Mouse (Mus musculus) neural tube, embryonic 12.5 days (tissue): ENCODE data around the gene Muc1. TPM values are rescaled to one million over a fixed set of nuclear protein-coding genes. Genes with fewer than 3 reads are reported as not detected.
A peak's percentile ranks its signal among the peaks of the same experiment; 100 is the strongest.

Experiments
- ATAC-seq: fragments of 200-750 bp; cut with Nextera tagmentation; 2 replicates; pipeline ENCODE4 v1.8.0; 2017; ENCODE audit warnings: low read depth, mild to moderate bottlenecking, moderate TSS enrichment, moderate library complexity; ENCODE audit not compliant: low FRiP score
- H3K27ac ChIP-seq: fragments of 300-500 bp; sonication (generic); 2 replicates; pipeline ENCODE4 v1.5.1; 2016
- H3K27me3 ChIP-seq: fragments of 300-500 bp; sonication (generic); replicated peaks from 2 replicates; pipeline ENCODE4 v1.6.1; 2016; ENCODE audit warnings: mild to moderate bottlenecking
- H3K36me3 ChIP-seq: fragments of 300-500 bp; sonication (generic); 2 replicates; pipeline ENCODE4 v1.6.1; 2016; ENCODE audit warnings: mild to moderate bottlenecking
- H3K4me1 ChIP-seq: fragments of 300-500 bp; sonication (generic); 2 replicates; pipeline ENCODE4 v1.6.1; 2016
- H3K4me2 ChIP-seq: fragments of 300-500 bp; sonication (generic); replicated peaks from 2 replicates; pipeline ENCODE4 v1.6.1; 2016; ENCODE audit warnings: mild to moderate bottlenecking
- H3K4me3 ChIP-seq: fragments of 300-500 bp; sonication (generic); 2 replicates; pipeline ENCODE4 v1.5.1; 2016
- H3K9ac ChIP-seq: fragments of 300-500 bp; sonication (generic); 2 replicates; pipeline ENCODE4 v1.6.1; 2016; ENCODE audit warnings: mild to moderate bottlenecking
- H3K9me3 ChIP-seq: fragments of 300-500 bp; sonication (generic); 2 replicates; pipeline ENCODE4 v1.6.1; 2016; ENCODE audit warnings: mild to moderate bottlenecking
- WGBS: fragments of 180-500 bp; shearing (Covaris S2); methylation state at CpG from one replicate; pipeline ENCODE4 v1.1.7; 2016; 5-methylcytosine and 5-hydroxymethylcytosine counted together
- polyA plus RNA-seq: library from polyadenylated mRNA; unstranded; fragments of >200 nt; fragmentation: Nextera tagmentation; extraction: Ambion mirVana; gene quantifications from 2 replicates; pipeline ENCODE4 v1.2.1, GENCODE M21; 2016

Muc1 gene
- polyA plus RNA-seq, 1 experiment from 2014 or later, result 0.84 TPM

GRCm38 (mm10) chr3:89260211-89260610 is 31.4 kb downstream of the Muc1 start:
- Histone ChIP-seq H3K4me1 (no peaks in the 10 kb centered on the region), H3K36me3 (no peaks in the 10 kb centered on the region), H3K4me3 (no peak overlapping the region), H3K27ac (no peak overlapping the region), H3K27me3 (no peaks in the 10 kb centered on the region), H3K4me2 (no peak overlapping the region), H3K9me3 (no peaks in the 10 kb centered on the region), H3K9ac (no peak overlapping the region)
- 74% methylated on average over 3 of the region's 3 CpGs for WGBS
- ATAC-seq, result no peak

- WGBS, result 73% methylated on average over 10 of the region's 10 CpGs
- Histone ChIP-seq H3K9me3 (no peaks in the 10 kb centered on the region), H3K9ac (no peak overlapping the region), H3K36me3 (no peaks in the 10 kb centered on the region), H3K27me3 (no peaks in the 10 kb centered on the region), H3K4me3 (no peak overlapping the region), H3K4me1 (peaks cover 8% of the 10 kb centered on the region), H3K27ac (no peak overlapping the region), H3K4me2 (no peak overlapping the region)
- no peak for ATAC-seq
Measured at GRCm38 (mm10) chr3:89262417-89262816, 33.6 kb downstream of the Muc1 start.

GRCm38 (mm10) chr3:89266439-89266893 is 37.6 kb downstream of the Muc1 start:
- Histone ChIP-seq H3K27ac (no peak overlapping the region), H3K9ac (peak overlapping the region; percentile 80), H3K4me1 (peaks cover 26% of the 10 kb centered on the region), H3K9me3 (no peaks in the 10 kb centered on the region), H3K4me3 (peak overlapping the region; percentile 69), H3K27me3 (no peaks in the 10 kb centered on the region), H3K4me2 (peak overlapping the region; percentile 98), H3K36me3 (no peaks in the 10 kb centered on the region)
- ATAC-seq, result peak; percentile 83
- WGBS, result 2% methylated on average over 20 of the region's 20 CpGs

GRCm38 (mm10) chr3:89268916-89269315 is 40.1 kb downstream of the Muc1 start:
- Histone ChIP-seq H3K36me3 (no peaks in the 10 kb centered on the region), H3K4me3 (no peak overlapping the region), H3K4me2 (peak overlapping the region; percentile 75), H3K27me3 (no peaks in the 10 kb centered on the region), H3K4me1 (peaks cover 28% of the 10 kb centered on the region), H3K9ac (0 out of 2 replicates have a peak overlapping the region, but pooled peaks have one; percentile 68), H3K9me3 (no peaks in the 10 kb centered on the region), H3K27ac (no peak overlapping the region)
- ATAC-seq, result no peak
- WGBS, result 49% methylated on average over 8 of the region's 8 CpGs

- Histone ChIP-seq H3K4me1 (peaks cover 28% of the 10 kb centered on the region), H3K9me3 (no peaks in the 10 kb centered on the region), H3K4me3 (peak within 1 kb of the TSS; percentile 50), H3K27me3 (no peaks in the 10 kb centered on the region), H3K4me2 (peak within 1 kb of the TSS; percentile 75), H3K27ac (no peak within 1 kb of the TSS), H3K9ac (peak within 1 kb of the TSS; percentile 68), H3K36me3 (no peaks in the 10 kb centered on the region)
- ATAC-seq, result peak; percentile 19; the same call in 1 of the 2 replicates
- WGBS, result 4% methylated on average over 39 of the region's 39 CpGs
Measured at GRCm38 (mm10) chr3:89270051-89270755, 41.3 kb downstream of the Muc1 start, which contains the start of gene Slc50a1. Gene Slc50a1, minus strand, starts transcription at chr3:89270570.

- H3K9ac ChIP-seq, result no peak overlapping the region; the same call in 1 of the 2 replicates
- ATAC-seq, result no peak
- 78% methylated on average over 6 of the region's 6 CpGs for WGBS
- peak overlapping the region; percentile 75 for H3K4me2 ChIP-seq
- H3K27me3 ChIP-seq, result no peaks in the 10 kb centered on the region
- no peaks in the 10 kb centered on the region for H3K9me3 ChIP-seq
- H3K36me3 ChIP-seq, result no peaks in the 10 kb centered on the region
- no peak overlapping the region for H3K27ac ChIP-seq
- peak overlapping the region; percentile 50; the same call in 1 of the 2 replicates for H3K4me3 ChIP-seq
- H3K4me1 ChIP-seq, result peaks cover 28% of the 10 kb centered on the region
Measured at GRCm38 (mm10) chr3:89270891-89271290, 42.0 kb downstream of the Muc1 start.

- Histone ChIP-seq H3K27ac (no peak overlapping the region), H3K4me2 (no peak overlapping the region), H3K4me1 (peaks cover 27% of the 10 kb centered on the region), H3K9ac (no peak overlapping the region), H3K4me3 (no peak overlapping the region), H3K9me3 (no peaks in the 10 kb centered on the region), H3K27me3 (no peaks in the 10 kb centered on the region), H3K36me3 (no peaks in the 10 kb centered on the region)
- ATAC-seq, result no peak
- WGBS, result 67% methylated on average over 6 of the region's 6 CpGs
Measured at GRCm38 (mm10) chr3:89271760-89272159, 42.9 kb downstream of the Muc1 start.

- no peak overlapping the region for H3K9ac ChIP-seq
- no peak overlapping the region for H3K27ac ChIP-seq
- no peaks in the 10 kb centered on the region for H3K36me3 ChIP-seq
- no peaks in the 10 kb centered on the region for H3K9me3 ChIP-seq
- no peak overlapping the region for H3K4me2 ChIP-seq
- no peak for ATAC-seq
- no peak overlapping the region for H3K4me3 ChIP-seq
- WGBS, result 92% methylated on average over 13 of the region's 13 CpGs
- peaks cover 37% of the 10 kb centered on the region for H3K4me1 ChIP-seq
- H3K27me3 ChIP-seq, result peaks cover 35% of the 10 kb centered on the region
Measured at GRCm38 (mm10) chr3:89276061-89276460, 47.2 kb downstream of the Muc1 start.

GRCm38 (mm10) chr3:89277281-89278021 is 48.6 kb downstream of the Muc1 start:
- H3K4me2 ChIP-seq, result peak overlapping the region; percentile 90
- ATAC-seq, result no peak
- H3K4me3 ChIP-seq, result no peak overlapping the region
- peaks cover 44% of the 10 kb centered on the region for H3K27me3 ChIP-seq
- H3K36me3 ChIP-seq, result no peaks in the 10 kb centered on the region
- 55% methylated on average over 14 of the region's 14 CpGs for WGBS
- peaks cover 48% of the 10 kb centered on the region for H3K4me1 ChIP-seq
- no peak overlapping the region for H3K27ac ChIP-seq
- no peak overlapping the region for H3K9ac ChIP-seq
- H3K9me3 ChIP-seq, result no peaks in the 10 kb centered on the region

- Histone ChIP-seq H3K36me3 (no peaks in the 10 kb centered on the region), H3K9ac (0 out of 2 replicates have a peak overlapping the region, but pooled peaks have one; percentile 14), H3K9me3 (no peaks in the 10 kb centered on the region), H3K27me3 (peaks cover 44% of the 10 kb centered on the region), H3K4me3 (0 out of 2 replicates have a peak overlapping the region, but pooled peaks have one; percentile 43), H3K27ac (no peak overlapping the region), H3K4me1 (peaks cover 48% of the 10 kb centered on the region), H3K4me2 (peak overlapping the region; percentile 90)
- 59% methylated on average over 7 of the region's 7 CpGs for WGBS
- ATAC-seq, result no peak
Measured at GRCm38 (mm10) chr3:89278107-89278506, 49.2 kb downstream of the Muc1 start.

GRCm38 (mm10) chr3:89278643-89279042 is 49.8 kb downstream of the Muc1 start:
- no peak for ATAC-seq
- Histone ChIP-seq H3K4me1 (peaks cover 48% of the 10 kb centered on the region), H3K9me3 (no peaks in the 10 kb centered on the region), H3K27ac (no peak overlapping the region), H3K4me3 (peak overlapping the region; percentile 43), H3K9ac (peak overlapping the region; percentile 54; the same call in 1 of the 2 replicates), H3K4me2 (peak overlapping the region; percentile 90), H3K27me3 (peaks cover 44% of the 10 kb centered on the region), H3K36me3 (no peaks in the 10 kb centered on the region)
- 11% methylated on average over 8 of the region's 8 CpGs for WGBS

- WGBS, result 3% methylated on average over 35 of the region's 35 CpGs
- Histone ChIP-seq H3K4me2 (peak overlapping the region; percentile 90), H3K36me3 (no peaks in the 10 kb centered on the region), H3K27me3 (peaks cover 44% of the 10 kb centered on the region), H3K9me3 (no peaks in the 10 kb centered on the region), H3K4me3 (peak overlapping the region; percentile 43), H3K27ac (no peak overlapping the region), H3K4me1 (peaks cover 48% of the 10 kb centered on the region), H3K9ac (peak overlapping the region; percentile 54)
- ATAC-seq, result peak; percentile 57
Measured at GRCm38 (mm10) chr3:89279153-89279890, 50.5 kb downstream of the Muc1 start.
